Mouse (Mus musculus) lung, postnatal 0 days (tissue): ENCODE data around the gene Lrp1.

ENCODE experiments used
- CTCF ChIP-seq: IDR thresholded peaks from 2 replicates; pipeline ENCODE4 v1.5.1; 2016; ENCODE audit warnings: antibody characterized with exemption, mild to moderate bottlenecking
- EP300 ChIP-seq: IDR thresholded peaks from 2 replicates; pipeline ENCODE4 v1.6.1; 2016; ENCODE audit warnings: antibody characterized with exemption, mild to moderate bottlenecking, control low read depth

DNA sequence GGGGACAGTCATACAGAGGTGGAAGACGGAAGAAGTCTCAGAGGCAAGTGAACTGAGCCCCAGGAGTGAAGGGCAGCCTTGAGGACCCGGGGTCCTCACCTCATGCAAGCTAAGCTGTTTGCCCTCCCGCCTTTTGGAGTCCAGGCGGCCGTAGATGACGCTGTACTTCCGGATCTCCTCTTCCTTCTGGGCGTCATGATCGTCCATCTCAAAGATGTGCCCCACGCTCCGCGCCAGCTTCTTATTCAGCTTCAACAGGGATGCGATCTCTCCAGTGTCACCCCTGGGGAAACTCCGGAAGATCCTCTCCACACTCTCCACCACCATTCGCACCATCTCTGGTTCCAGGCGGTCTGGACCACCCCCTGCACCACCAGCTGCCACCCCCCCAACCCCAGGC lies 43.2 kb upstream of the Lrp1 start:
- TF ChIP-seq CTCF (no peak), EP300 (no peak)
